Mouse (Mus musculus) liver, embryonic 15.5 days (tissue): Measurements from ENCODE around the gene Aif1. TPM values are rescaled to one million over a fixed set of nuclear protein-coding genes. Genes with fewer than 3 reads are reported as not detected.
A peak's percentile ranks its signal among the peaks of the same experiment; 100 is the strongest.

Experiments
- ATAC-seq: fragments of 200-750 bp; cut with Nextera tagmentation; 2 replicates; pipeline ENCODE4 v1.8.0; 2017; ENCODE audit warnings: moderate number of reproducible peaks, mild to moderate bottlenecking, moderate library complexity; ENCODE audit not compliant: insufficient read depth
- H3K27ac ChIP-seq: fragments of 300-500 bp; sonication (generic); replicated peaks from 2 replicates; pipeline ENCODE4 v1.5.1; 2015; ENCODE audit warnings: mild to moderate bottlenecking, inconsistent platforms
- H3K27me3 ChIP-seq: fragments of 300-500 bp; sonication (generic); 2 replicates; pipeline ENCODE4 v1.6.1; 2015; ENCODE audit warnings: mild to moderate bottlenecking, inconsistent platforms
- H3K36me3 ChIP-seq: fragments of 300-500 bp; sonication (generic); replicated peaks from 2 replicates; pipeline ENCODE4 v1.6.1; 2015; ENCODE audit warnings: moderate library complexity, mild to moderate bottlenecking, inconsistent platforms
- H3K4me1 ChIP-seq: fragments of 300-500 bp; sonication (generic); replicated peaks from 2 replicates; pipeline ENCODE4 v1.6.1; 2015; ENCODE audit warnings: inconsistent platforms
- H3K4me2 ChIP-seq: fragments of 300-500 bp; sonication (generic); 2 replicates; pipeline ENCODE4 v1.6.1; 2015; ENCODE audit warnings: moderate library complexity, mild to moderate bottlenecking, inconsistent platforms
- H3K4me3 ChIP-seq: fragments of 300-500 bp; sonication (generic); replicated peaks from 2 replicates; pipeline ENCODE4 v1.5.1; 2015; ENCODE audit warnings: mild to moderate bottlenecking, inconsistent platforms
- H3K9ac ChIP-seq: fragments of 300-500 bp; sonication (generic); 2 replicates; pipeline ENCODE4 v1.6.1; 2015; ENCODE audit warnings: moderate library complexity, mild to moderate bottlenecking, inconsistent platforms
- H3K9me3 ChIP-seq: fragments of 300-500 bp; sonication (generic); replicated peaks from 2 replicates; pipeline ENCODE4 v1.6.1; 2016; ENCODE audit warnings: inconsistent platforms
- WGBS: fragments of 180-500 bp; shearing (Covaris S2); methylation state at CpG from one replicate; pipeline ENCODE4 v1.1.7; 2015; ENCODE audit warnings: mixed read lengths; ENCODE audit not compliant: insufficient replicate concordance; 5-methylcytosine and 5-hydroxymethylcytosine counted together
- polyA plus RNA-seq: library from polyadenylated mRNA; unstranded; fragments of >200 nt; fragmentation: Nextera tagmentation; extraction: Ambion mirVana; gene quantifications from 2 replicates; pipeline ENCODE4 v1.2.1, GENCODE M21; 2015

Aif1 gene
- polyA plus RNA-seq, 1 experiment from 2014 or later: 22.2 TPM

GRCm38 (mm10) chr17:35194844-35195630, 19.2 kb upstream of the Aif1 start:
- H3K4me1 ChIP-seq: peaks cover 32% of the 10 kb centered on the region
- H3K27ac ChIP-seq: 0 out of 2 replicates have a peak overlapping the region, but pooled peaks have one; percentile 38
- no peaks in the 10 kb centered on the region for H3K9me3 ChIP-seq
- H3K4me3 ChIP-seq: peak overlapping the region; percentile 49
- peak overlapping the region; percentile 74 for H3K4me2 ChIP-seq
- peaks cover 52% of the 10 kb centered on the region for H3K27me3 ChIP-seq
- no peak for ATAC-seq
- H3K36me3 ChIP-seq: no peaks in the 10 kb centered on the region
- H3K9ac ChIP-seq: peak overlapping the region; percentile 40; the same call in 1 of the 2 replicates
- 35% methylated on average over 19 of the region's 19 CpGs for WGBS

- peak within 1 kb of the TSS; percentile 38; the same call in 1 of the 2 replicates for H3K27ac ChIP-seq
- ATAC-seq: no peak
- H3K4me1 ChIP-seq: peaks cover 40% of the 10 kb centered on the region
- H3K4me2 ChIP-seq: peak within 1 kb of the TSS; percentile 74
- 0 out of 2 replicates have a peak within 1 kb of the TSS, but pooled peaks have one; percentile 40 for H3K9ac ChIP-seq
- WGBS: 46% methylated on average over 28 of the region's 28 CpGs
- H3K36me3 ChIP-seq: no peaks in the 10 kb centered on the region
- peak within 1 kb of the TSS; percentile 49 for H3K4me3 ChIP-seq
- H3K27me3 ChIP-seq: peaks cover 46% of the 10 kb centered on the region
- no peaks in the 10 kb centered on the region for H3K9me3 ChIP-seq
Measured at GRCm38 (mm10) chr17:35193881-35194843, 18.3 kb upstream of the Aif1 start, which contains the start of gene Ltb. Gene Ltb, plus strand, starts transcription at chr17:35194439.

GRCm38 (mm10) chr17:35192924-35193323, 17.1 kb upstream of the Aif1 start:
- Histone ChIP-seq H3K27ac (peak overlapping the region; percentile 64; the same call in 1 of the 2 replicates), H3K4me2 (no peak overlapping the region), H3K9me3 (no peaks in the 10 kb centered on the region), H3K4me1 (peaks cover 42% of the 10 kb centered on the region), H3K9ac (no peak overlapping the region), H3K27me3 (peaks cover 37% of the 10 kb centered on the region), H3K36me3 (no peaks in the 10 kb centered on the region), H3K4me3 (no peak overlapping the region)
- 45% methylated on average over 5 of the region's 5 CpGs for WGBS
- ATAC-seq: no peak

GRCm38 (mm10) chr17:35191723-35192122, 15.9 kb upstream of the Aif1 start:
- Histone ChIP-seq H3K36me3 (no peaks in the 10 kb centered on the region), H3K4me3 (no peak overlapping the region), H3K27ac (no peak overlapping the region), H3K9ac (no peak overlapping the region), H3K27me3 (peaks cover 31% of the 10 kb centered on the region), H3K4me2 (no peak overlapping the region), H3K9me3 (no peaks in the 10 kb centered on the region), H3K4me1 (peaks cover 44% of the 10 kb centered on the region)
- ATAC-seq: no peak
- WGBS: 42% methylated on average over 2 of the region's 2 CpGs

GRCm38 (mm10) chr17:35190096-35190495, 14.2 kb upstream of the Aif1 start:
- WGBS: 17% methylated on average over 4 of the region's 4 CpGs
- Histone ChIP-seq H3K4me2 (peak overlapping the region; percentile 27), H3K27ac (peak overlapping the region; percentile 74), H3K36me3 (no peaks in the 10 kb centered on the region), H3K9me3 (no peaks in the 10 kb centered on the region), H3K4me1 (peaks cover 42% of the 10 kb centered on the region), H3K9ac (no peak overlapping the region), H3K4me3 (no peak overlapping the region), H3K27me3 (peaks cover 15% of the 10 kb centered on the region)
- no peak for ATAC-seq

- Histone ChIP-seq H3K4me3 (no peak overlapping the region), H3K27me3 (peaks cover 6% of the 10 kb centered on the region), H3K9ac (no peak overlapping the region), H3K36me3 (no peaks in the 10 kb centered on the region), H3K4me1 (peaks cover 33% of the 10 kb centered on the region), H3K27ac (peak overlapping the region; percentile 74), H3K4me2 (0 out of 2 replicates have a peak overlapping the region, but pooled peaks have one; percentile 27), H3K9me3 (no peaks in the 10 kb centered on the region)
- ATAC-seq: no peak; the same call in 1 of the 2 replicates
- WGBS: 17% methylated on average over 1 of the region's 1 CpGs
Measured at GRCm38 (mm10) chr17:35189186-35189585, 13.3 kb upstream of the Aif1 start.

GRCm38 (mm10) chr17:35187959-35188610, 12.2 kb upstream of the Aif1 start, which contains the start of gene Lst1:
Gene Lst1, minus strand, starts transcription at chr17:35188439.
- no peak within 1 kb of the TSS for H3K9ac ChIP-seq
- ATAC-seq: no peak
- no peaks in the 10 kb centered on the region for H3K27me3 ChIP-seq
- H3K27ac ChIP-seq: peak within 1 kb of the TSS; percentile 74
- 31% methylated on average over 7 of the region's 7 CpGs for WGBS
- peaks cover 29% of the 10 kb centered on the region for H3K4me1 ChIP-seq
- H3K36me3 ChIP-seq: no peaks in the 10 kb centered on the region
- peak within 1 kb of the TSS; percentile 54 for H3K4me3 ChIP-seq
- peak within 1 kb of the TSS; percentile 21 for H3K4me2 ChIP-seq
- no peaks in the 10 kb centered on the region for H3K9me3 ChIP-seq

GRCm38 (mm10) chr17:35187345-35187744, 11.5 kb upstream of the Aif1 start:
- WGBS: 52% methylated on average over 4 of the region's 4 CpGs
- Histone ChIP-seq H3K36me3 (no peaks in the 10 kb centered on the region), H3K4me1 (peaks cover 29% of the 10 kb centered on the region), H3K27ac (peak overlapping the region; percentile 74), H3K9me3 (no peaks in the 10 kb centered on the region), H3K27me3 (no peaks in the 10 kb centered on the region), H3K4me3 (peak overlapping the region; percentile 54), H3K9ac (no peak overlapping the region), H3K4me2 (peak overlapping the region; percentile 21)
- no peak for ATAC-seq

- Histone ChIP-seq H3K4me3 (peak overlapping the region; percentile 54), H3K9me3 (no peaks in the 10 kb centered on the region), H3K27me3 (no peaks in the 10 kb centered on the region), H3K36me3 (no peaks in the 10 kb centered on the region), H3K4me1 (peaks cover 29% of the 10 kb centered on the region), H3K4me2 (peak overlapping the region; percentile 72), H3K9ac (no peak overlapping the region), H3K27ac (peak overlapping the region; percentile 53)
- ATAC-seq: no peak
- under 1% methylated on average over 4 of the region's 4 CpGs for WGBS
Measured at GRCm38 (mm10) chr17:35186681-35187080, 10.8 kb upstream of the Aif1 start.
